Mouse (Mus musculus): ENCODE results near the gene Vcp. TPM values are rescaled to one million over a fixed set of nuclear protein-coding genes. Genes with fewer than 3 reads are reported as not detected.
A peak's percentile ranks its signal among the peaks of the same experiment; 100 is the strongest.

Gene Vcp
- polyA plus RNA-seq, 1 experiment from 2014 or later = 242 TPM

DNA sequence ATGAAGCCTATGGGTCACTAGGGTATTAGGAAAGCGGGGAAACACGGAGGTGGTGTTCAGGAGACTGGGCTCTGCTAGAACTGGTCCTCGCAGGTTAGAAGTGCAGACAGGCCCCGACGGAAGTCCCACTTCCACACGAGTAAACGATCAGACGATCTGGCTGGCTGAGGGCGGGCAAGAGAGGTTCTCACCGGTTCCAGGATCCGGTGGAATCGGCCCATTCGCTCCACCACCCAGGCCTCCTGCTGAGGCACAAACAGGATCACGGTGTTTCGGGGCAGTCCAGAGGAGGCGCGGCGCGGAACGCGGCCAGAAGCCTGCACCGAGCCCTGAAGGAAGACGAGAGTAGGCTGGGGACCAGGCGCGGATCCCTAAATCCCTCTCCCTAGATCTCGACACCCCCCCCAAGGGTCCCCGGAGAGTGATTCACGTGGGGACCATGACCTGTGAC, 30.5 kb upstream of the Vcp start:
- peak overlapping the region; percentile 87 for H3K27ac ChIP-seq (ENCODE audit: low read length)
- DNase-seq (ENCODE audit: low spot score) (peak; percentile 51), ATAC-seq (peak; percentile 57)
- no peaks in the 10 kb centered on the region for H3K27me3 ChIP-seq (replicated peaks; ENCODE audit: insufficient read depth, low read length)
- WGBS = 2% methylated on average over 28 of the region's 28 CpGs
- peak overlapping the region; percentile 58 for H3K4me3 ChIP-seq (ENCODE audit: low read depth, low read length)
- H3K4me1 ChIP-seq (ENCODE audit: insufficient read depth, low read depth, low read length) = no peaks in the 10 kb centered on the region
- no peaks in the 10 kb centered on the region for H3K9me3 ChIP-seq (ENCODE audit: low read length)
- no peak for TF ChIP-seq EP300 (IDR thresholded peaks at IDR 0.05)
- TF ChIP-seq CTCF (IDR thresholded peaks at IDR 0.05) = no peak
- peak overlapping the region; percentile 91 for H3K9ac ChIP-seq (replicated peaks; ENCODE audit: low read depth)
- H3K4me2 ChIP-seq (replicated peaks; ENCODE audit: low read depth, low read length) = peak overlapping the region; percentile 82
- H3K36me3 ChIP-seq (ENCODE audit: insufficient read depth, low read length) = peaks cover 33% of the 10 kb centered on the region

DNA sequence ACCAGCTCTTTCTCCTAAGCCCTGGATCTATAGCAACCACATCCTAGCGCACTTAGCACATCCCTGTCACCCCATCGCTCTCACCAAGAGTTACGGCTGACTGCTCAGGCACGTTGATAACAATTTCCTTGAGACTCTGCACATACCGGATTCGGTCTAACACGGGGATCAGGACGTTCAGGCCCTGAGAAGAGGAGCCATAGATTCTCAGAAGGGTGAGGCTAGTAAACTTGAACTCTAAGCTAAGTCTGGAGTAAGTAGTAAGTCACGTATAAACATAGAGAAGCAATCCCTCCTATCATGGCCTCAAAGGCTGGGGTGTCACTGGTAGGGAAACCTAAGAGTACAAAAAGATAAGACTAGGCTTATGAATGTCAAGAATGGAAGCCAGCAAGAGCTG, 30.0 kb upstream of the Vcp start:
- peaks cover 33% of the 10 kb centered on the region for H3K36me3 ChIP-seq (ENCODE audit: insufficient read depth, low read length)

DNA sequence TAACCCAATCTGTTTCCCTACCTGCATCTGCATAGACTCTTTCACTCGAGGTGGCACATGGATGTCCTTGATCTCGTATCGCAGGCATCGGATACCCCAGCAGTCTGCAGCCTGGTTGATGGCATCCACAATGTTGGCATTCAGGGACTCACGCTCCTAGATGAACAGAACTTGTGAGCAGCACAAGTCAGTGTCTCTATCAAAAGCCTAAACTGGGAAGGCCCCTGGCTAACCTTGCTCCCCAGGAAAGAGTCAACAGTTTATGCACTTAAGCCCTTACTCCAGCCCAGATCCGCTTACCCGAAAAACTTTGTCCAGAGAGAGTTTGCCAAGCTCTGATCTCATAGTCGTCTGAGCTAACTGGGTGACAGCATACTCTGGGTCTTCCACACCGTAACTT, 29.4 kb upstream of the Vcp start:
- H3K36me3 ChIP-seq (ENCODE audit: insufficient read depth, low read length) = peaks cover 30% of the 10 kb centered on the region
- no peak overlapping the region for H3K4me2 ChIP-seq (replicated peaks; ENCODE audit: low read depth, low read length)
- 90% methylated on average over 9 of the region's 9 CpGs for WGBS
- TF ChIP-seq EP300 (IDR thresholded peaks at IDR 0.05) (no peak), CTCF (IDR thresholded peaks at IDR 0.05) (no peak)
- H3K4me3 ChIP-seq (ENCODE audit: low read depth, low read length) = no peak overlapping the region
- DNase-seq (ENCODE audit: low spot score) (no peak), ATAC-seq (no peak)
- peaks cover 5% of the 10 kb centered on the region; the same call in 1 of the 2 replicates for H3K4me1 ChIP-seq (ENCODE audit: insufficient read depth, low read depth, low read length)
- H3K27me3 ChIP-seq (replicated peaks; ENCODE audit: insufficient read depth, low read length) = no peaks in the 10 kb centered on the region
- H3K27ac ChIP-seq (ENCODE audit: low read length) = no peak overlapping the region
- no peaks in the 10 kb centered on the region for H3K9me3 ChIP-seq (ENCODE audit: low read length)
- H3K9ac ChIP-seq (replicated peaks; ENCODE audit: low read depth) = no peak overlapping the region

More for the DNA sequence above, 30.0 kb upstream of the Vcp start:
- TF ChIP-seq CTCF (IDR thresholded peaks at IDR 0.05) (no peak), EP300 (IDR thresholded peaks at IDR 0.05) (no peak)
- no peaks in the 10 kb centered on the region for H3K4me1 ChIP-seq (ENCODE audit: insufficient read depth, low read depth, low read length)
- ATAC-seq (no peak), DNase-seq (ENCODE audit: low spot score) (no peak)
- 56% methylated on average over 9 of the region's 9 CpGs for WGBS
- H3K4me3 ChIP-seq (ENCODE audit: low read depth, low read length) = peak overlapping the region; percentile 58
- peak overlapping the region; percentile 82 for H3K4me2 ChIP-seq (replicated peaks; ENCODE audit: low read depth, low read length)
- peak overlapping the region; percentile 91 for H3K9ac ChIP-seq (replicated peaks; ENCODE audit: low read depth)
- H3K27ac ChIP-seq (ENCODE audit: low read length) = peak overlapping the region; percentile 87
- no peaks in the 10 kb centered on the region for H3K27me3 ChIP-seq (replicated peaks; ENCODE audit: insufficient read depth, low read length)
- no peaks in the 10 kb centered on the region for H3K9me3 ChIP-seq (ENCODE audit: low read length)

DNA sequence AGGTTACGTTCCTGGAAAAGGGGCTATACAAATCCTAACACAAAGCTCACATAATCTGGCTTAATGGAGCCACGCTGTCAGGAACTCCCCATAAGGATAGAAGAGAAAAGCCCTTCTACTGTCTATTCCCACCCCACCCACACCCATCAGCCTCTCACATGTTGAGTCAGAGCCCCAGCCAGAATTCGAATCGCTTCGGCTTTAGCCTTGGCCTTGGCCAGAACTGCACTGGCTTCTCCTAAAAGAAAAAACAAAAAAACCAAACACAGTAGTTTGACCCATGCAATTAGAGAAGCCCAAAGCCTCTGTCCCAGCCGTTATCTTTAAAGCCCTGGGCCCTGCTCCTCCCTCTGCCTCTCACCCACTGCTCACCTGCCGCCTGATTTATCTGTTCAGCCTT, 28.8 kb upstream of the Vcp start:
- Histone ChIP-seq H3K4me1 (ENCODE audit: insufficient read depth, low read depth, low read length) (peaks cover 7% of the 10 kb centered on the region; the same call in 1 of the 2 replicates), H3K9ac (replicated peaks; ENCODE audit: low read depth) (no peak overlapping the region), H3K27ac (ENCODE audit: low read length) (no peak overlapping the region), H3K36me3 (ENCODE audit: insufficient read depth, low read length) (peaks cover 23% of the 10 kb centered on the region), H3K4me3 (ENCODE audit: low read depth, low read length) (no peak overlapping the region), H3K27me3 (replicated peaks; ENCODE audit: insufficient read depth, low read length) (no peaks in the 10 kb centered on the region), H3K4me2 (replicated peaks; ENCODE audit: low read depth, low read length) (no peak overlapping the region), H3K9me3 (ENCODE audit: low read length) (no peaks in the 10 kb centered on the region)
- DNase-seq (ENCODE audit: low spot score) = no peak
- TF ChIP-seq CTCF (IDR thresholded peaks at IDR 0.05) = no peak
- no peak for TF ChIP-seq EP300 (IDR thresholded peaks at IDR 0.05)
- ATAC-seq = no peak
- 97% methylated on average over 7 of the region's 7 CpGs for WGBS

DNA sequence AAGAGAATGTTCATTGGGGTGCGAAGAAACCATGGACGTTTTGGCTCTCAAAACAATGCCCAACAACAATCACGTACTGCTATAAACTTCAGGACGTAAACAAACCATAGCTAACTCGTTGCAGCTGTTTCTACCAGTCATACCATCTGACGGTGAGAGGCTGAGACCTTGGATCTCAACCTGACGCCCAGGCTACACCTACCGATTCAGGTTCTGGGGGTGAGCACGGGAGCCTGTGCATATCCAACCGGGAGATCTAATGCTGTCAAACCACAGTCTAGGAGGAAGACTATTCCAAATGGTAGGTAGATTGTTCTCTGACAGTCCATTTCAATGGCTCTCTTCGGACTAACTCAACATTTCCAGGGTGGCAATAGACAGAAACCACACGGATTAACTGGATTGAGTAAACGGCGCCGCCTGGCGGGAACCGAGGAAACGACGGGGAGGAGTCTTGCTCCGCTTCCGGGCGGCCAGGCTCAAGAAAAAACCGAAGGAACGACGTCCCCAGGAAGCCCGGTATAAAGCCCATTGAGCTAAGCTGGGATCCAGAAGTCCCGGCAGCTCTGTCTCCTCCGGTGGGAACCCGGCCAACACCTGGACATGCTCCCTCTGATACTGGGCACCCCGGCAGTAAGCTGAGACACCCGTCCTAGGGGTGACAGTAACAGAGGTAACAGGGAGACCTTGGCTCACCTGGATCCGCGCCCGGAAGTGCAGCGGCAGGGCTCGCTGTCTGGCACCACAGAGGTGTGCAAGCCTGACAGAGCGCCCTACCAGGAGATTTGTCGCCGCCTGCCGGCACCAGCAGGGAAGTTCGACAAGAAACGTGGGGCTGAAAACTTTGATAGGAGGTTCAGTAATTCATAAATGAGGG, 25.0 kb upstream of the Vcp start, which contains the start of gene Pigo:
Pigo (minus strand) TSS at position 736 of the 877 bp plus-strand sequence.
- peak within 1 kb of the TSS; percentile 91 for H3K27ac ChIP-seq (ENCODE audit: low read length)
- H3K36me3 ChIP-seq (ENCODE audit: insufficient read depth, low read length) = peaks cover 24% of the 10 kb centered on the region
- peaks cover 7% of the 10 kb centered on the region; the same call in 1 of the 2 replicates for H3K4me1 ChIP-seq (ENCODE audit: insufficient read depth, low read depth, low read length)
- peak; percentile 95 for ATAC-seq
- H3K9ac ChIP-seq (replicated peaks; ENCODE audit: low read depth) = peak within 1 kb of the TSS; percentile 53
- peak within 1 kb of the TSS; percentile 56 for H3K4me3 ChIP-seq (ENCODE audit: low read depth, low read length)
- no peaks in the 10 kb centered on the region for H3K27me3 ChIP-seq (replicated peaks; ENCODE audit: insufficient read depth, low read length)
- TF ChIP-seq CTCF (IDR thresholded peaks at IDR 0.05) = peak; percentile 90
- peak; percentile 56; the same call in 1 of the 2 replicates for TF ChIP-seq EP300 (IDR thresholded peaks at IDR 0.05)
- DNase-seq (ENCODE audit: low spot score) = peak; percentile 98
- peak within 1 kb of the TSS; percentile 65 for H3K4me2 ChIP-seq (replicated peaks; ENCODE audit: low read depth, low read length)
- H3K9me3 ChIP-seq (ENCODE audit: low read length) = no peaks in the 10 kb centered on the region
- 6% methylated on average over 42 of the region's 42 CpGs for WGBS

DNA sequence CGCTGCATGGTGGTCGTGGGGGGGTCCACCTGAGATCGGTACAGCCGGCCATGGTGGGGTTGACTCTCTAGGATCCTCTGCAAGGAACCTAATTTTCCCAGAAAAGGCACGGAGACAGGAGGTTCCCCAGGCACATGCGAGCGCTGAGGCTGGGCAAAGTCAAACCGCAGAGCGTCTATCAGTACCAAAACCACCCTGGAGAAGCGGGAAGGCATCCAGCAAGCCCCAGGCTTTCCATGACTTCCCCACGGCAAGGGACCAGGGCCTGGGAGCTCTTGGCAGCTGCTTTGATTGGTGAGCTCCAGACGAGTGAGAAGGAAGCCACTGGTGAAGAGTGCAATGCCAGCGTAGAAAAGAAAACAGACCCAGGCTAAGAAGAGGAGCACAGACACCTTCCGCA, 24.4 kb upstream of the Vcp start:
- Histone ChIP-seq H3K4me2 (replicated peaks; ENCODE audit: low read depth, low read length) (peak overlapping the region; percentile 65), H3K4me1 (ENCODE audit: insufficient read depth, low read depth, low read length) (peaks cover 7% of the 10 kb centered on the region; the same call in 1 of the 2 replicates), H3K27me3 (replicated peaks; ENCODE audit: insufficient read depth, low read length) (no peaks in the 10 kb centered on the region), H3K27ac (ENCODE audit: low read length) (peak overlapping the region; percentile 91), H3K9ac (replicated peaks; ENCODE audit: low read depth) (peak overlapping the region; percentile 53), H3K4me3 (ENCODE audit: low read depth, low read length) (peak overlapping the region; percentile 56), H3K9me3 (ENCODE audit: low read length) (no peaks in the 10 kb centered on the region), H3K36me3 (ENCODE audit: insufficient read depth, low read length) (peaks cover 24% of the 10 kb centered on the region)
- DNase-seq (ENCODE audit: low spot score) = no peak
- no peak for ATAC-seq
- WGBS = 75% methylated on average over 14 of the region's 14 CpGs
- no peak for TF ChIP-seq CTCF (IDR thresholded peaks at IDR 0.05)
- no peak for TF ChIP-seq EP300 (IDR thresholded peaks at IDR 0.05)

Data from lung, postnatal 0 days (tissue).